Mouse (Mus musculus): ENCODE results near the gene Nfia. TPM values are rescaled to one million over a fixed set of nuclear protein-coding genes. Genes with fewer than 3 reads are reported as not detected.

Gene Nfia
- polyA plus RNA-seq, 1 experiment from 2014 or later = 27.6 TPM

DNA sequence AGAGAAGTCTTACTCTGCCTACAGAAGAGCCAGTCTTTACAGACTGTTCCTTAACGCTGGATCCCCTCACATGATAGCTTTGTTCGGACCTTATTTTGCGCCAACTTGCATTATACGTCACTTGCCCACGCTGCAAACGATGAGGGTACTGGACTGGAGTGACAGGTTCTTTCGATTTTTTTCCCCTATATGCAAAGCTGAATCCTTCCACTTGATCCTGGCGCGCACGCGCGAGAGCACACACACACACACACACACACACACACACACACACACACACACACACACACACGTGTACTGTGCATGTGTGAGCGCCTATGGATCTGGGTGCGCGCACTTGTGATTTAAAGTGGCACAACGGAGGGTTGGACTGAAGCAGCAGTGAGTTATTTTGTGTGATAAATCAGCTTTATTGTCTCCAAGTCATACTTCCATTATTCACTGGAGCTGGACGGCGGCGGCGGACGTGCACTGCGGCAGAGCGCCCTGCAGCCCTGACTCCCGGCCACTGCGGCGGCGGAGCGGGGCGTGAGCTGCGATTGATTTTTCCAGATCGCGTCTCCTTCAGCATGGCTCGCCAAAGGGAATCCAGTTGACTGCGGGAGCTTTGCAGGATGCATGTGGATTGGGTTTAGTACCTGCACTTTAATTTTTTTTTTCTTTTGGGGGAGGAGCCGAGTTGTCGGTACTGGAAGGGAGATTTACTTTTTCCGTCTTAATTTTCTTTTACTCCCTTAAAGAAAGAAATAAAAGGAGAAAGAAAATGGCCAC is 15.1 kb upstream of the Nfia start:
- WGBS = under 1% methylated on average over 38 of the region's 38 CpGs
- DNase-seq (ENCODE audit: low spot score) = peak; percentile 84
- Histone ChIP-seq H3K9ac (ENCODE audit: low read length) (peak overlapping the region; percentile 72), H3K27me3 (ENCODE audit: control insufficient read depth, insufficient read depth, low read length) (peaks cover 10% of the 10 kb centered on the region), H3K9me3 (ENCODE audit: control insufficient read depth, low read length) (no peaks in the 10 kb centered on the region), H3K36me3 (ENCODE audit: control insufficient read depth, insufficient read depth, low read length) (no peaks in the 10 kb centered on the region), H3K27ac (replicated peaks; ENCODE audit: low read depth, low read length) (peak overlapping the region; percentile 42; the same call in 1 of the 2 replicates), H3K4me2 (ENCODE audit: low read depth, severe bottlenecking) (peak overlapping the region; percentile 77), H3K4me3 (ENCODE audit: low read depth, low read length) (peak overlapping the region; percentile 37), H3K4me1 (ENCODE audit: control insufficient read depth, insufficient read depth, low read length) (peaks cover 14% of the 10 kb centered on the region)
- peak; percentile 69 for ATAC-seq (ENCODE audit: insufficient number of reproducible peaks, low FRiP score, low TSS enrichment, low read depth)

DNA sequence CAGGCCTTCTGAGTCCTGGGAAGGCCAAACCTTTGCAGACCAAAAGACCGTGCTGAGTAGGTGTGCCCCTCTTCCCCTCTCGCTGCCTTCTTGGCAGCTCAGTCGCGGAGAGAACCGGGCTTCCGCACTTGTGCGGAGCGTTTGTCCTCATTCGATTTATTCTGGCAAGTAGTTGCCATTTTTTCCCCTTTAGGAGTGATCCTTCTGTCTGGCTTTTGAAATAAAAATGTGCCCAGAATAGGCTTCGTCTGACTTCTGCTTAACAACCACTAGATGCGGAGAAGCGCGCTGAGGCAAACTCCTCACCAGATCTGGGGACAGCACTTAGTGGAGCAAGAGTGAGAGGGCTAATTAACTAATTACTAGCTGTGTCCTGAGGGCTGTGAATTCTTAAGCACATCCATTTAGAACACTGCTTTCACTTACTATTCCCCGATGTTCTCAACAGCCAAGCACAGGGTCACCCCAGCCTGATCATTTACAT is 14.5 kb upstream of the Nfia start:
- H3K4me3 ChIP-seq (ENCODE audit: low read depth, low read length) = peak overlapping the region; percentile 37
- peak; percentile 32; the same call in 1 of the 2 replicates for ATAC-seq (ENCODE audit: insufficient number of reproducible peaks, low FRiP score, low TSS enrichment, low read depth)
- H3K27ac ChIP-seq (replicated peaks; ENCODE audit: low read depth, low read length) = peak overlapping the region; percentile 42; the same call in 1 of the 2 replicates
- peak overlapping the region; percentile 77 for H3K4me2 ChIP-seq (ENCODE audit: low read depth, severe bottlenecking)
- H3K9ac ChIP-seq (ENCODE audit: low read length) = peak overlapping the region; percentile 72
- DNase-seq (ENCODE audit: low spot score) = peak; percentile 70
- H3K36me3 ChIP-seq (ENCODE audit: control insufficient read depth, insufficient read depth, low read length) = no peaks in the 10 kb centered on the region
- peaks cover 14% of the 10 kb centered on the region for H3K4me1 ChIP-seq (ENCODE audit: control insufficient read depth, insufficient read depth, low read length)
- H3K27me3 ChIP-seq (ENCODE audit: control insufficient read depth, insufficient read depth, low read length) = peaks cover 6% of the 10 kb centered on the region
- no peaks in the 10 kb centered on the region for H3K9me3 ChIP-seq (ENCODE audit: control insufficient read depth, low read length)
- WGBS = 0% methylated on average over 14 of the region's 14 CpGs

DNA sequence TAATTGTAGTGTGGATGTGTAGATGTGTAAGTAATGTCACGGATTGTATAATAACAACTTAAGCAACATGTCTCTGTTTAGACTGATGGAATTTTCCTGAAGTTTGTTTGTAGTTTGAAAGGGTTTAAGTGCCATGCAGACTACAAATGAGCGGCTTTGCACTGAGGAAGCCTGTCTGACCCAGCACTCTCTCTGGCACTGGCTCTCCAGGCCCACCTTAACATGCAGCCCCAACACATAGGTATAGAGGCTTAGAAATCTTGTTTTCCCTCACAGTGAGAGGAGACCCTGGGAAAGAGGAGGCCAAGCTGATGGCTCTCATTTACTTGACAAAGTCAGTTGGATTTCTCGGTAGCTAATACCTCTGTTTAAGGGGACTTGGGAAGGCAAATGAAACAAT is 13.9 kb upstream of the Nfia start:
- no peak overlapping the region for H3K27ac ChIP-seq (replicated peaks; ENCODE audit: low read depth, low read length)
- no peak for DNase-seq (ENCODE audit: low spot score)
- H3K4me2 ChIP-seq (ENCODE audit: low read depth, severe bottlenecking) = peak overlapping the region; percentile 77; the same call in 1 of the 2 replicates
- no peaks in the 10 kb centered on the region for H3K36me3 ChIP-seq (ENCODE audit: control insufficient read depth, insufficient read depth, low read length)
- H3K9me3 ChIP-seq (ENCODE audit: control insufficient read depth, low read length) = no peaks in the 10 kb centered on the region
- peaks cover 14% of the 10 kb centered on the region for H3K4me1 ChIP-seq (ENCODE audit: control insufficient read depth, insufficient read depth, low read length)
- ATAC-seq (ENCODE audit: insufficient number of reproducible peaks, low FRiP score, low TSS enrichment, low read depth) = no peak
- H3K4me3 ChIP-seq (ENCODE audit: low read depth, low read length) = no peak overlapping the region
- H3K27me3 ChIP-seq (ENCODE audit: control insufficient read depth, insufficient read depth, low read length) = peaks cover 4% of the 10 kb centered on the region; the same call in 1 of the 2 replicates
- H3K9ac ChIP-seq (ENCODE audit: low read length) = no peak overlapping the region
- WGBS = 27% methylated on average over 3 of the region's 3 CpGs

DNA sequence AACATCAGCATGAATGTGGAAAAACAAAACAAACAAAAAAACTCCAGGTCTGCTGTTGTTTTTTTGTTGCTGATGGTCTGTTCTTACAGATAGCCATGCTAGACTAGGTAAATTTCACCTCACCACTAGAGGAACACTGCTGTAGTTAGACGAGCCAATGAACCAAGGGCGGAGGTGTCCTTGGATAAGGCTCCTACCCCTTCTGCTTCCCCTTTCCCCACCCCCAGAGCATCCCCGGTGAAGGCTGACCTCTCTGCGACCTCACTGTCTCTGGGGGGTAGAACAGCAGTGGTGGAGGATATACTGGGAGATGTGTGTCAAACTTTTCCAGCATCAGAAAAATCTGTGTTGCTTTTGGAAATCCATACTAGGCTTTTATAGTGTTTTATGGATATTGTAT is 7.9 kb upstream of the Nfia start:
- Histone ChIP-seq H3K4me2 (ENCODE audit: low read depth, severe bottlenecking) (no peak overlapping the region), H3K9me3 (ENCODE audit: control insufficient read depth, low read length) (no peaks in the 10 kb centered on the region), H3K27me3 (ENCODE audit: control insufficient read depth, insufficient read depth, low read length) (no peaks in the 10 kb centered on the region), H3K27ac (replicated peaks; ENCODE audit: low read depth, low read length) (no peak overlapping the region), H3K4me3 (ENCODE audit: low read depth, low read length) (no peak overlapping the region), H3K4me1 (ENCODE audit: control insufficient read depth, insufficient read depth, low read length) (no peaks in the 10 kb centered on the region), H3K36me3 (ENCODE audit: control insufficient read depth, insufficient read depth, low read length) (no peaks in the 10 kb centered on the region), H3K9ac (ENCODE audit: low read length) (no peak overlapping the region)
- ATAC-seq (ENCODE audit: insufficient number of reproducible peaks, low FRiP score, low TSS enrichment, low read depth) = no peak
- 30% methylated on average over 4 of the region's 4 CpGs for WGBS
- DNase-seq (ENCODE audit: low spot score) = no peak

DNA sequence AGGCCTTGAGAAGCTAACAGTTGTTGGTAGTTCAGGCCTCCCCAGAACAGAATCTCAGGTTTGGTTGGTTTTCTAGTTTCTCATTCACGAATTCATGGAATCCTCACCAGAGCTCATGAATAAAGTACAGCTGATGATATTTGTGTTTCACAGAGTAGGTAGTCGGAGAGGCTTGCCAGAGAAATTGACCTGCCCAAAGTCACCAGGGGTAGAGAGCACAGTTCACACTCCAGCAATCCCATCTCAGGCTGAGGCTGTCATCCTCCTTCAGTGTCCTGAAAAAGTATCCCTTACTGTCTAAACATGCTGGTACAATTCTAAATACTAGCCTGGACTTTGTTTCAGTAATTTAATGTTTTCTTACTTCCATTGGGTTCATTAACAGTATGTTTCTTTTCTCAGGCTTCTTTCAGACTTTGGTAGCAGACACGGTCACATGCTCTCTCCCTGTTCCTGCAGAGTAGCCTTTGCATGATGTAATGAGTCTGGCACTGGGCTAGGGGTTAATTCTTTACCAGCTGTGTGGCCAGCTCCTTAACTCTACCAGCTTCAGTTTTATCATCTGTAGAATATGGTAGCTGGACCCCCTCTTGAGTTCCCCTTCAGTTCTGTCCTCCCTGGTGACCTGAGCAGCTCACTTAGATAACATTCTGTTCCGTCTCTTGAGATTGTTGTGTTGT is 7.1 kb upstream of the Nfia start:
- Histone ChIP-seq H3K4me2 (ENCODE audit: low read depth, severe bottlenecking) (no peak overlapping the region), H3K36me3 (ENCODE audit: control insufficient read depth, insufficient read depth, low read length) (no peaks in the 10 kb centered on the region), H3K27ac (replicated peaks; ENCODE audit: low read depth, low read length) (no peak overlapping the region), H3K9me3 (ENCODE audit: control insufficient read depth, low read length) (no peaks in the 10 kb centered on the region), H3K4me3 (ENCODE audit: low read depth, low read length) (no peak overlapping the region), H3K4me1 (ENCODE audit: control insufficient read depth, insufficient read depth, low read length) (no peaks in the 10 kb centered on the region), H3K27me3 (ENCODE audit: control insufficient read depth, insufficient read depth, low read length) (no peaks in the 10 kb centered on the region), H3K9ac (ENCODE audit: low read length) (no peak overlapping the region)
- 86% methylated on average over 4 of the region's 4 CpGs for WGBS
- DNase-seq (ENCODE audit: low spot score) (no peak), ATAC-seq (ENCODE audit: insufficient number of reproducible peaks, low FRiP score, low TSS enrichment, low read depth) (no peak)

DNA sequence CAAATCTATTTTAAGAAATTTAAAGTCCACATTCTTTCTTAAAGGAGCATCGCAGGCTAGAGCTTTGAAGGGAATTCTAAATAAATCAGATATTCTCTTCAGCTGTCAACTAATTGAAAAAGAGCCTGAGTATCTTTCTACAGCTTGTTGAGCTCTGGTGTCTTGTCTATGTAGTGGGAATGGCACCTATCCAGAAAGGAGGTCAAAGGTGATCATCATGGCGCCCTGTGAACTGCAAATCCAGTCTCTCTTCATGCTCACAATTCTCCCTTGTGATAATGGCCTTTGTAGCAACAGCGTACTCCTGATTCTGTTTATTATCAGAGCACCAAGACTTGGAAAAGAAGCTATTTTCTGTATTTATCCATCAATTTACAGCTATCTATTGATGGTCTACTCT is 6.4 kb upstream of the Nfia start:
- 91% methylated on average over 3 of the region's 3 CpGs for WGBS
- no peak for ATAC-seq (ENCODE audit: insufficient number of reproducible peaks, low FRiP score, low TSS enrichment, low read depth)
- Histone ChIP-seq H3K4me1 (ENCODE audit: control insufficient read depth, insufficient read depth, low read length) (no peaks in the 10 kb centered on the region), H3K4me3 (ENCODE audit: low read depth, low read length) (no peak overlapping the region), H3K27me3 (ENCODE audit: control insufficient read depth, insufficient read depth, low read length) (no peaks in the 10 kb centered on the region), H3K4me2 (ENCODE audit: low read depth, severe bottlenecking) (no peak overlapping the region), H3K36me3 (ENCODE audit: control insufficient read depth, insufficient read depth, low read length) (no peaks in the 10 kb centered on the region), H3K9me3 (ENCODE audit: control insufficient read depth, low read length) (no peaks in the 10 kb centered on the region), H3K27ac (replicated peaks; ENCODE audit: low read depth, low read length) (no peak overlapping the region), H3K9ac (ENCODE audit: low read length) (no peak overlapping the region)
- no peak for DNase-seq (ENCODE audit: low spot score)

DNA sequence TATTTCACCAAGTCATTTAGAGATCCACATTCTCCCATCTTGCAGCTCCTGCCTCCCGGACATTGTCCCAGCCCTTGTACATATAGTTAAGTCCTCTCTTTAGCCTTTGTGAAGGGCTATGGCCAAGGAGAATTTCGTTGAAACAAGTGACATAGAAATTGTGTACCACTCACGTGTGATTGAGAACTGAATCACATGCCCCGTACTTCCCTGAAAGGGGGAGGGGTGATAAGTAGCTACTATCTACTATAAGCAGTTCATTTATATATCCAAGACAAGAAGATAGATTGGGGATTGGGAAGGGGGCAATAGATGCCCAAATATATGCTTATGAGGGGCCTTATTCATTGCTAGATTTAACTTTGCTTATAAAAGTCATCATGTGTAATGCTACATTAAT is 5.5 kb upstream of the Nfia start:
- Histone ChIP-seq H3K9me3 (ENCODE audit: control insufficient read depth, low read length) (no peaks in the 10 kb centered on the region), H3K27ac (replicated peaks; ENCODE audit: low read depth, low read length) (no peak overlapping the region), H3K27me3 (ENCODE audit: control insufficient read depth, insufficient read depth, low read length) (no peaks in the 10 kb centered on the region), H3K36me3 (ENCODE audit: control insufficient read depth, insufficient read depth, low read length) (no peaks in the 10 kb centered on the region), H3K4me2 (ENCODE audit: low read depth, severe bottlenecking) (no peak overlapping the region), H3K4me1 (ENCODE audit: control insufficient read depth, insufficient read depth, low read length) (0 out of 2 replicates have a peak, but pooled peaks cover 3% of the 10 kb centered on the region), H3K4me3 (ENCODE audit: low read depth, low read length) (no peak overlapping the region), H3K9ac (ENCODE audit: low read length) (no peak overlapping the region)
- ATAC-seq (ENCODE audit: insufficient number of reproducible peaks, low FRiP score, low TSS enrichment, low read depth) = no peak
- DNase-seq (ENCODE audit: low spot score) = no peak
- 78% methylated on average over 4 of the region's 4 CpGs for WGBS

DNA sequence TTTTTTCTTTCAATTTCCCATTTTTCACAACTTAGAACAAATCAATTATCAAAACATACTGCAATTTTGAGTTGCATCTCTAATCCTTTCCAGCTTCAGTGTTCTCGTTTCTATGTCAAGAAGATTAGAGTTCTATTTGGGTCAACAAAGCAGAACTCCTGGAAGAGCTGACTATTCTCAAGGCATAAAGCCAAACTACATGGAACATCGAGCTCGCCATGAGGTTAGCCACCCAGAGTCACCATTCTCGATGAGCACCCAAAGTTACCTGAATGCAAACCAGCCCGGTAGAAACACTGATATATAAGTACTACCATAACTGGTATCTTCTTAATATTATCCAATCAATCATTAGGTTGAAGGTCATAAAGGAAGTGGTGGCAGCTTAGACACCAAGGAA is 5.0 kb upstream of the Nfia start:
- Histone ChIP-seq H3K4me2 (ENCODE audit: low read depth, severe bottlenecking) (no peak overlapping the region), H3K4me3 (ENCODE audit: low read depth, low read length) (no peak overlapping the region), H3K4me1 (ENCODE audit: control insufficient read depth, insufficient read depth, low read length) (0 out of 2 replicates have a peak, but pooled peaks cover 3% of the 10 kb centered on the region)

More for the DNA sequence above, 5.0 kb upstream of the Nfia start:
- H3K27ac ChIP-seq (replicated peaks; ENCODE audit: low read depth, low read length) = no peak overlapping the region
- H3K27me3 ChIP-seq (ENCODE audit: control insufficient read depth, insufficient read depth, low read length) = no peaks in the 10 kb centered on the region
- H3K9ac ChIP-seq (ENCODE audit: low read length) = no peak overlapping the region
- no peaks in the 10 kb centered on the region for H3K9me3 ChIP-seq (ENCODE audit: control insufficient read depth, low read length)
- ATAC-seq (ENCODE audit: insufficient number of reproducible peaks, low FRiP score, low TSS enrichment, low read depth) (no peak), DNase-seq (ENCODE audit: low spot score) (no peak)
- WGBS = 91% methylated on average over 5 of the region's 5 CpGs
- no peaks in the 10 kb centered on the region for H3K36me3 ChIP-seq (ENCODE audit: control insufficient read depth, insufficient read depth, low read length)

Data from limb, embryonic 11.5 days (tissue).